Mouse (Mus musculus) layer of hippocampus, adult 11-12 months (tissue): ENCODE results near the gene Clic4.

Experiments used
- DNase-seq: peaks from one replicate; pipeline ENCODE4 v3.0.0; 2022; ENCODE audit warnings: low spot score

Clic4 gene

GRCm38 (mm10) chr4:135257881-135258476 lies 14.6 kb downstream of the Clic4 start:
- DNase-seq, result no peak

- DNase-seq, result no peak
These were observed 15.8 kb downstream of the Clic4 start for GRCm38 (mm10) chr4:135256536-135257450.

GRCm38 (mm10) chr4:135254770-135255169 lies 17.8 kb downstream of the Clic4 start:
- no peak for DNase-seq

GRCm38 (mm10) chr4:135254321-135254720 lies 18.3 kb downstream of the Clic4 start:
- no peak for DNase-seq

GRCm38 (mm10) chr4:135253239-135254039 lies 19.2 kb downstream of the Clic4 start:
- no peak for DNase-seq

GRCm38 (mm10) chr4:135251801-135252200 lies 20.8 kb downstream of the Clic4 start:
- no peak for DNase-seq

- DNase-seq, result no peak
These were observed 24.2 kb downstream of the Clic4 start for GRCm38 (mm10) chr4:135248250-135249018.

- no peak for DNase-seq
These were observed 25.5 kb downstream of the Clic4 start for GRCm38 (mm10) chr4:135246866-135247756.

- DNase-seq, result no peak
These were observed 26.2 kb downstream of the Clic4 start for GRCm38 (mm10) chr4:135246444-135246843.

GRCm38 (mm10) chr4:135245841-135246240 lies 26.8 kb downstream of the Clic4 start:
- DNase-seq, result no peak

- no peak for DNase-seq
These were observed 28.3 kb downstream of the Clic4 start for GRCm38 (mm10) chr4:135244335-135244734.

GRCm38 (mm10) chr4:135242913-135243541 lies 29.6 kb downstream of the Clic4 start:
- DNase-seq, result no peak

- DNase-seq, result no peak
These were observed 30.2 kb downstream of the Clic4 start for GRCm38 (mm10) chr4:135242383-135242782.

GRCm38 (mm10) chr4:135241669-135242068 lies 30.9 kb downstream of the Clic4 start:
- no peak for DNase-seq

GRCm38 (mm10) chr4:135241106-135241505 lies 31.5 kb downstream of the Clic4 start:
- no peak for DNase-seq

GRCm38 (mm10) chr4:135240329-135240728 lies 32.3 kb downstream of the Clic4 start:
- DNase-seq, result no peak

GRCm38 (mm10) chr4:135238706-135239510 lies 33.7 kb downstream of the Clic4 start:
- no peak for DNase-seq

GRCm38 (mm10) chr4:135236658-135237057 lies 36.0 kb downstream of the Clic4 start:
- DNase-seq, result no peak

GRCm38 (mm10) chr4:135235546-135235945 lies 37.1 kb downstream of the Clic4 start:
- DNase-seq, result no peak
